Mouse (Mus musculus): ENCODE data around the gene Pon3. TPM values are rescaled to one million over a fixed set of nuclear protein-coding genes. Genes with fewer than 3 reads are reported as not detected.

Gene Pon3
- polyA plus RNA-seq, 1 experiment from 2014 or later, result 15.2 TPM

- Histone ChIP-seq H3K27ac (replicated peaks) (no peak overlapping the region), H3K4me1 (no peaks in the 10 kb centered on the region), H3K4me3 (replicated peaks) (no peak overlapping the region), H3K9me3 (replicated peaks) (no peaks in the 10 kb centered on the region), H3K9ac (no peak overlapping the region), H3K36me3 (no peaks in the 10 kb centered on the region), H3K4me2 (replicated peaks) (no peak overlapping the region), H3K27me3 (no peaks in the 10 kb centered on the region)
- no peak for ATAC-seq (ENCODE audit: insufficient number of reproducible peaks, low FRiP score, low TSS enrichment, low read depth)
- 87% methylated on average over 3 of the region's 3 CpGs for WGBS
Observed at GRCm38 (mm10) chr6:5199916-5200315, 56.2 kb downstream of the Pon3 start.

GRCm38 (mm10) chr6:5199376-5199905 lies 56.6 kb downstream of the Pon3 start:
- H3K4me2 ChIP-seq (replicated peaks), result no peak overlapping the region
- WGBS, result 88% methylated on average over 8 of the region's 8 CpGs
- no peaks in the 10 kb centered on the region for H3K27me3 ChIP-seq

GRCm38 (mm10) chr6:5198590-5198989 lies 57.5 kb downstream of the Pon3 start:
- Histone ChIP-seq H3K4me1 (no peaks in the 10 kb centered on the region), H3K9ac (no peak overlapping the region), H3K27me3 (no peaks in the 10 kb centered on the region), H3K27ac (replicated peaks) (no peak overlapping the region), H3K9me3 (replicated peaks) (no peaks in the 10 kb centered on the region), H3K36me3 (no peaks in the 10 kb centered on the region), H3K4me3 (replicated peaks) (no peak overlapping the region), H3K4me2 (replicated peaks) (no peak overlapping the region)
- ATAC-seq (ENCODE audit: insufficient number of reproducible peaks, low FRiP score, low TSS enrichment, low read depth), result no peak
- WGBS, result 93% methylated on average over 5 of the region's 5 CpGs

More at GRCm38 (mm10) chr6:5199376-5199905, 56.6 kb downstream of the Pon3 start:
- no peak overlapping the region for H3K9ac ChIP-seq
- no peaks in the 10 kb centered on the region for H3K9me3 ChIP-seq (replicated peaks)
- H3K4me1 ChIP-seq, result no peaks in the 10 kb centered on the region
- no peak for ATAC-seq (ENCODE audit: insufficient number of reproducible peaks, low FRiP score, low TSS enrichment, low read depth)
- no peaks in the 10 kb centered on the region for H3K36me3 ChIP-seq
- no peak overlapping the region for H3K27ac ChIP-seq (replicated peaks)
- H3K4me3 ChIP-seq (replicated peaks), result no peak overlapping the region

GRCm38 (mm10) chr6:5193693-5194092 lies 62.4 kb downstream of the Pon3 start, which contains the start of gene Pon1:
Gene Pon1 (minus strand): TSS chr6:5193946.
- no peaks in the 10 kb centered on the region for H3K27me3 ChIP-seq
- H3K27ac ChIP-seq (replicated peaks), result no peak within 1 kb of the TSS
- ATAC-seq (ENCODE audit: insufficient number of reproducible peaks, low FRiP score, low TSS enrichment, low read depth), result peak; percentile 39; the same call in 1 of the 2 replicates
- no peak within 1 kb of the TSS for H3K4me2 ChIP-seq (replicated peaks)
- H3K4me3 ChIP-seq (replicated peaks), result no peak within 1 kb of the TSS
- H3K9ac ChIP-seq, result no peak within 1 kb of the TSS
- WGBS, result 37% methylated on average over 5 of the region's 5 CpGs
- no peaks in the 10 kb centered on the region for H3K4me1 ChIP-seq
- no peaks in the 10 kb centered on the region for H3K36me3 ChIP-seq
- no peaks in the 10 kb centered on the region for H3K9me3 ChIP-seq (replicated peaks)

GRCm38 (mm10) chr6:5190761-5191160 lies 65.3 kb downstream of the Pon3 start:
- H3K27ac ChIP-seq (replicated peaks), result no peak overlapping the region
- no peaks in the 10 kb centered on the region for H3K9me3 ChIP-seq (replicated peaks)
- 0 out of 2 replicates have a peak, but pooled peaks cover 3% of the 10 kb centered on the region for H3K4me1 ChIP-seq
- H3K4me3 ChIP-seq (replicated peaks), result no peak overlapping the region
- no peak overlapping the region for H3K9ac ChIP-seq
- H3K27me3 ChIP-seq, result no peaks in the 10 kb centered on the region
- no peaks in the 10 kb centered on the region for H3K36me3 ChIP-seq
- no peak overlapping the region for H3K4me2 ChIP-seq (replicated peaks)
- 83% methylated on average over 4 of the region's 4 CpGs for WGBS
- no peak for ATAC-seq (ENCODE audit: insufficient number of reproducible peaks, low FRiP score, low TSS enrichment, low read depth)

- ATAC-seq (ENCODE audit: insufficient number of reproducible peaks, low FRiP score, low TSS enrichment, low read depth), result no peak
- 63% methylated on average over 4 of the region's 4 CpGs for WGBS
- H3K27me3 ChIP-seq, result no peaks in the 10 kb centered on the region
Observed at GRCm38 (mm10) chr6:5189507-5189906, 66.6 kb downstream of the Pon3 start.

GRCm38 (mm10) chr6:5188938-5189337 lies 67.1 kb downstream of the Pon3 start:
- Histone ChIP-seq H3K27me3 (no peaks in the 10 kb centered on the region), H3K4me2 (replicated peaks) (no peak overlapping the region), H3K9ac (no peak overlapping the region), H3K4me3 (replicated peaks) (no peak overlapping the region), H3K9me3 (replicated peaks) (no peaks in the 10 kb centered on the region), H3K4me1 (0 out of 2 replicates have a peak, but pooled peaks cover 3% of the 10 kb centered on the region), H3K27ac (replicated peaks) (no peak overlapping the region), H3K36me3 (no peaks in the 10 kb centered on the region)
- WGBS, result 67% methylated on average over 6 of the region's 6 CpGs
- ATAC-seq (ENCODE audit: insufficient number of reproducible peaks, low FRiP score, low TSS enrichment, low read depth), result no peak

More at GRCm38 (mm10) chr6:5189507-5189906, 66.6 kb downstream of the Pon3 start:
- H3K27ac ChIP-seq (replicated peaks), result no peak overlapping the region
- no peaks in the 10 kb centered on the region for H3K9me3 ChIP-seq (replicated peaks)
- H3K4me3 ChIP-seq (replicated peaks), result no peak overlapping the region
- no peak overlapping the region for H3K4me2 ChIP-seq (replicated peaks)
- H3K4me1 ChIP-seq, result 0 out of 2 replicates have a peak, but pooled peaks cover 3% of the 10 kb centered on the region
- H3K9ac ChIP-seq, result no peak overlapping the region
- H3K36me3 ChIP-seq, result no peaks in the 10 kb centered on the region

- Histone ChIP-seq H3K4me3 (replicated peaks) (no peak overlapping the region), H3K4me2 (replicated peaks) (no peak overlapping the region), H3K9me3 (replicated peaks) (no peaks in the 10 kb centered on the region), H3K9ac (no peak overlapping the region), H3K27ac (replicated peaks) (no peak overlapping the region), H3K4me1 (0 out of 2 replicates have a peak, but pooled peaks cover 3% of the 10 kb centered on the region), H3K36me3 (no peaks in the 10 kb centered on the region), H3K27me3 (no peaks in the 10 kb centered on the region)
- no peak for ATAC-seq (ENCODE audit: insufficient number of reproducible peaks, low FRiP score, low TSS enrichment, low read depth)
- WGBS, result 62% methylated on average over 5 of the region's 5 CpGs
Observed at GRCm38 (mm10) chr6:5188036-5188435, 68.0 kb downstream of the Pon3 start.

- Histone ChIP-seq H3K9ac (no peak overlapping the region), H3K4me1 (0 out of 2 replicates have a peak, but pooled peaks cover 3% of the 10 kb centered on the region), H3K4me3 (replicated peaks) (no peak overlapping the region), H3K4me2 (replicated peaks) (no peak overlapping the region), H3K36me3 (no peaks in the 10 kb centered on the region), H3K27ac (replicated peaks) (no peak overlapping the region), H3K27me3 (no peaks in the 10 kb centered on the region), H3K9me3 (replicated peaks) (no peaks in the 10 kb centered on the region)
- ATAC-seq (ENCODE audit: insufficient number of reproducible peaks, low FRiP score, low TSS enrichment, low read depth), result no peak
- WGBS, result 51% methylated on average over 6 of the region's 6 CpGs
Observed at GRCm38 (mm10) chr6:5187586-5187985, 68.5 kb downstream of the Pon3 start.

- no peaks in the 10 kb centered on the region for H3K27me3 ChIP-seq
- no peak for ATAC-seq (ENCODE audit: insufficient number of reproducible peaks, low FRiP score, low TSS enrichment, low read depth)
- no peak overlapping the region for H3K27ac ChIP-seq (replicated peaks)
- H3K4me3 ChIP-seq (replicated peaks), result no peak overlapping the region
- H3K4me2 ChIP-seq (replicated peaks), result no peak overlapping the region
- no peaks in the 10 kb centered on the region for H3K9me3 ChIP-seq (replicated peaks)
- 0 out of 2 replicates have a peak, but pooled peaks cover 3% of the 10 kb centered on the region for H3K4me1 ChIP-seq
- no peak overlapping the region for H3K9ac ChIP-seq
- H3K36me3 ChIP-seq, result no peaks in the 10 kb centered on the region
- WGBS, result 51% methylated on average over 7 of the region's 7 CpGs
Observed at GRCm38 (mm10) chr6:5186229-5186950, 69.7 kb downstream of the Pon3 start.

GRCm38 (mm10) chr6:5180645-5181044 lies 75.4 kb downstream of the Pon3 start:
- no peak overlapping the region for H3K27ac ChIP-seq (replicated peaks)
- no peak for ATAC-seq (ENCODE audit: insufficient number of reproducible peaks, low FRiP score, low TSS enrichment, low read depth)
- 0 out of 2 replicates have a peak, but pooled peaks cover 6% of the 10 kb centered on the region for H3K4me1 ChIP-seq
- 65% methylated on average over 5 of the region's 5 CpGs for WGBS
- H3K27me3 ChIP-seq, result no peaks in the 10 kb centered on the region
- no peaks in the 10 kb centered on the region for H3K36me3 ChIP-seq
- no peak overlapping the region for H3K4me2 ChIP-seq (replicated peaks)
- H3K9ac ChIP-seq, result no peak overlapping the region
- no peak overlapping the region for H3K4me3 ChIP-seq (replicated peaks)
- no peaks in the 10 kb centered on the region for H3K9me3 ChIP-seq (replicated peaks)

All from embryonic facial prominence, embryonic 15.5 days (tissue).